8 mouse cellular contexts compared by ENCODE assay signal in the genomic region with DNA sequence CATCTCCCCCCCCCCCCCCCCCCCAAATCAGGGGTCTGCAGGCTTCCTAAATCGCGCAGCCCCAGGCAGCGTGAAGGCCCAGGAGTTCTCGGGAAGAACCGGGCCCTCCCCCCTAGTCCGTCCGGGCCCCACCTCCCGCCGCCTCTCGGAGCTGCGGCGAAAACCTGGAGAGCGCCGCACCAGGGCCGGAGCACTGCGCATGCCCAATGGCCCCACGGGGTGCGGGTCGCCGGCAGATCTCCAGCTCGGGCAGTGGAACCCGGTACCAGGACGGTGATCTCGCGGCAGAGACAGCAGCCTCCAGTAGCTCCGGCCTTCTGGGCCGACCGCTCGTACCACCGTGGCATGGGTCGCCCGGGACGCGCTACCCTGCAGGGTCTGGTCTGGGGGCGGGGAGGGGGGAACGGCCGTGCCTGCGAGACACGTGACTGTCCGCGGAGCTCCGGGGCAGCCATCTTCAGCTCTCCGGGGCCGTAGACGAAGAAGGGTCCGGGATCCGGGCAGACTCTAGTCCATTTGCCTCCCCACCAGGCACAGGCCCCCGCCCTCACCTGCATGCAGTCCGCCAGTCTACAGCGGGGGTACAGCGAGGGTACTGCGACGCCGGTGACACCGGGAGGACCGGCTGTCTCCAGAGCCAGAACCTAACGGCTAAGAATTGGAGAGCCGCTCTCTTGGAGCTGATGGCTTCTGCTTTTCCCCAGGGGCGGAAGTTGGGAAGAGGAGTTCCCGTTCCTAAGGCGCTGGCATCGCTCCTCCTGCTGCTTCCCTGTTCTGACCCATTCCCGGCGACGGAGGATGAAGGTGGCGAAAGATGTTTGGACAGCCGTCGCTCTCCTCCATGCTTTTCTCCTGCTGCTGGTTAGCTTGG. TPM values are rescaled to one million over a fixed set of nuclear protein-coding genes. Genes with fewer than 3 reads are reported as not detected.
A peak's percentile ranks its signal among the peaks of the same experiment; 100 is the strongest.
DNase-seq lines count a peak whose midpoint lies in the region; ATAC-seq and TF ChIP-seq lines count a peak whose summit lies in the region.

A gene (minus strand): TSS at position 714 of the 871 bp plus-strand sequence.

- H3K36me3 ChIP-seq in limb, embryonic 15.5 days = no peaks in the 10 kb centered on the region
- H3K36me3 ChIP-seq in midbrain, postnatal 0 days (ENCODE audit: insufficient read depth, low read length) = no peaks in the 10 kb centered on the region

- H3K27ac ChIP-seq in bone marrow macrophage, adult 2 months (ENCODE audit: insufficient read depth, low read depth, low read length) = peak within 1 kb of the TSS; percentile 91
- H3K27ac ChIP-seq in embryonic fibroblast, embryonic 13.5 days (ENCODE audit: insufficient read depth, low read length) = peak within 1 kb of the TSS; percentile 89
- H3K27ac ChIP-seq in limb, embryonic 15.5 days = peak within 1 kb of the TSS; percentile 89
- peak within 1 kb of the TSS; percentile 93 for H3K27ac ChIP-seq in midbrain, postnatal 0 days (ENCODE audit: low read depth, low read length)

- peak within 1 kb of the TSS; percentile 80 for H3K9ac ChIP-seq in limb, embryonic 15.5 days
- peak within 1 kb of the TSS; percentile 94 for H3K9ac ChIP-seq in midbrain, postnatal 0 days (replicated peaks; ENCODE audit: low read length, poor library complexity, severe bottlenecking)

- H3K4me3 ChIP-seq in bone marrow macrophage, adult 2 months (ENCODE audit: insufficient read depth, low read length) = peak within 1 kb of the TSS; percentile 79
- H3K4me3 ChIP-seq in embryonic fibroblast, embryonic 13.5 days (ENCODE audit: insufficient read depth, low read length) = peak within 1 kb of the TSS; percentile 71
- peak within 1 kb of the TSS; percentile 90 for H3K4me3 ChIP-seq in limb, embryonic 15.5 days
- peak within 1 kb of the TSS; percentile 84 for H3K4me3 ChIP-seq in midbrain, postnatal 0 days (ENCODE audit: low read depth, low read length)

- TF ChIP-seq CTCF in bone marrow macrophage, adult 2 months (IDR thresholded peaks at IDR 0.05; ENCODE audit: low read depth, low read length) = no peak
- no peak for TF ChIP-seq CTCF in embryonic fibroblast, embryonic 13.5 days (IDR thresholded peaks at IDR 0.05; ENCODE audit: borderline replicate concordance, insufficient read depth, low read length)
- TF ChIP-seq CTCF in midbrain, postnatal 0 days (IDR thresholded peaks at IDR 0.05) = no peak

- H3K9me3 ChIP-seq in limb, embryonic 15.5 days = no peaks in the 10 kb centered on the region
- no peaks in the 10 kb centered on the region for H3K9me3 ChIP-seq in midbrain, postnatal 0 days (ENCODE audit: low read length)

- 1% methylated on average over 67 of the region's 68 CpGs for WGBS in limb, embryonic 15.5 days
- under 1% methylated on average over 55 of the region's 68 CpGs for WGBS in midbrain, postnatal 0 days

- ATAC-seq in limb, embryonic 15.5 days (ENCODE audit: insufficient number of reproducible peaks, low FRiP score, low TSS enrichment, low read depth) = peak; percentile 92
- peak; percentile 94 for ATAC-seq in midbrain, postnatal 0 days (ENCODE audit: low FRiP score)

- TF ChIP-seq POLR2A in bone marrow macrophage, adult 2 months (IDR thresholded peaks at IDR 0.05; ENCODE audit: borderline replicate concordance, low read depth, low read length) = no peak
- TF ChIP-seq POLR2A in embryonic fibroblast, embryonic 13.5 days (IDR thresholded peaks at IDR 0.05; ENCODE audit: low read depth, low read length) = peak; percentile 76

- peak within 1 kb of the TSS; percentile 92 for H3K4me2 ChIP-seq in limb, embryonic 15.5 days
- H3K4me2 ChIP-seq in midbrain, postnatal 0 days (ENCODE audit: low read depth, low read length, poor library complexity, severe bottlenecking) = peak within 1 kb of the TSS; percentile 88

- H3K27me3 ChIP-seq in limb, embryonic 15.5 days = no peaks in the 10 kb centered on the region
- H3K27me3 ChIP-seq in midbrain, postnatal 0 days (ENCODE audit: insufficient read depth, low read length) = no peaks in the 10 kb centered on the region

- DNase-seq in B cell, adult 2 months = peak; percentile 75 to 76
- peak; percentile 91 to 94 for DNase-seq in heart, adult 9 months (ENCODE audit: low spot score in 2 of 2)
- DNase-seq in kidney, adult 9 months = peak; percentile 91
- peak; percentile 93 for DNase-seq in midbrain, postnatal 0 days (ENCODE audit: low spot score)
- peak; percentile 57 to 66 for DNase-seq in spleen, postnatal 14 days (ENCODE audit: low spot score in 2 of 2)

- peaks cover 25% of the 10 kb centered on the region for H3K4me1 ChIP-seq in bone marrow macrophage, adult 2 months (ENCODE audit: control insufficient read depth, insufficient read depth, low read length)
- H3K4me1 ChIP-seq in embryonic fibroblast, embryonic 13.5 days (ENCODE audit: control insufficient read depth, insufficient read depth, low read length) = no peaks in the 10 kb centered on the region
- peaks cover 28% of the 10 kb centered on the region for H3K4me1 ChIP-seq in limb, embryonic 15.5 days
- no peaks in the 10 kb centered on the region; the same call in 1 of the 2 replicates for H3K4me1 ChIP-seq in midbrain, postnatal 0 days (ENCODE audit: insufficient read depth, low read length)

RNA-seq across cellular contexts. Expression of the gene that starts here (rescaled TPM):
- polyA plus RNA-seq in bone marrow macrophage, adult 2 months (2012; ENCODE audit: insufficient read depth, insufficient read length, missing spikeins) = 27.9 and 42.1 TPM in 2 replicates
- 42.2 and 56.5 TPM in 2 replicates for polyA plus RNA-seq in embryonic fibroblast, embryonic 13.5 days (2011; ENCODE audit: insufficient read length, low read depth, missing spikeins)
- polyA plus RNA-seq in limb, embryonic 15.5 days (2015; fragmentation: Nextera tagmentation; extraction: Ambion mirVana) = 45.6 and 49.8 TPM in 2 replicates
- total RNA-seq in midbrain, postnatal 0 days (2014; rRNA removed) = 28.4 and 32.3 TPM in 2 replicates
- polyA plus RNA-seq in midbrain, postnatal 0 days (2015; fragmentation: Nextera tagmentation; extraction: Ambion mirVana) = 17.4 and 21.3 TPM in 2 replicates

Comparison
In these comparisons a context has a peak if more than half of its experiments do, and no peak if none do; other contexts are left out.
1. Peak in every context shown above with its lines: DNase-seq, ATAC-seq, H3K4me3 ChIP-seq and H3K27ac ChIP-seq.